Mouse (Mus musculus): ENCODE measurements around the gene Foxm1. TPM values are rescaled to one million over a fixed set of nuclear protein-coding genes. Genes with fewer than 3 reads are reported as not detected.

The Foxm1 gene
- polyA plus RNA-seq (2016; fragmentation: Nextera tagmentation; extraction: Ambion mirVana) = 67.5 and 68.3 TPM in 2 replicates

GRCm38 (mm10) chr6:128362381-128363006, at the start of gene Foxm1, which contains the start of gene Rhno1:
Gene Foxm1, plus strand, starts transcription at chr6:128362967.
Gene Rhno1, minus strand, starts transcription at chr6:128362911.
- Histone ChIP-seq H3K4me1 (peaks cover 35% of the 10 kb centered on the region), H3K27ac (peak within 1 kb of the TSS; percentile 97), H3K36me3 (peaks cover 60% of the 10 kb centered on the region), H3K27me3 (ENCODE audit: low read depth, poor library complexity, severe bottlenecking) (no peaks in the 10 kb centered on the region), H3K9me3 (replicated peaks) (no peaks in the 10 kb centered on the region), H3K4me3 (peak within 1 kb of the TSS; percentile 98)
- DNase-seq (ENCODE audit: low spot score) = peak; percentile 93
- WGBS = under 1% methylated on average over 76 of the region's 76 CpGs

DNA sequence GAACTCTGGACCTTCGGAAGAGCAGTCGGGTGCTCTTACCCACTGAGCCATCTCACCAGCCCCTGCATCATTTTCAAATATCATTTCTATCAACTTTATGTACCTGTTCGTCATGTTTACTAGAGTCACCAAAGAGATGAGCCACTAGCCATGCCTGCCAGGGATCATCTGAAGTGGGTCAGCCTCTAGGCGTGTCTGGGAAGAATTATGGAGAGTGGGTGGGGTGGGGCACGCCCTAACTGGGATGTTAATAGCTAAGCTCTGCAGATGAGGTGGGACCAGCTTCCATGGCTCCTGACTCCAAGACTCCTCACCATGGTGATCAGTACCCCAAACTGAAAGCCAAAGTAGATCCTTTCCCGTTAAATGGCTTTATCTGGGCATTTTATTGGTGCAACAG, 48.0 kb upstream of the Foxm1 start:
- WGBS = 89% methylated on average over 6 of the region's 6 CpGs
- H3K9me3 ChIP-seq (replicated peaks) = no peaks in the 10 kb centered on the region
- no peaks in the 10 kb centered on the region for H3K4me1 ChIP-seq
- H3K36me3 ChIP-seq = no peaks in the 10 kb centered on the region
- no peak overlapping the region for H3K4me3 ChIP-seq
- DNase-seq (ENCODE audit: low spot score) = no peak
- H3K27ac ChIP-seq = no peak overlapping the region
- no peaks in the 10 kb centered on the region for H3K27me3 ChIP-seq (ENCODE audit: low read depth, poor library complexity, severe bottlenecking)

GRCm38 (mm10) chr6:128315597-128315996, 47.2 kb upstream of the Foxm1 start:
- Histone ChIP-seq H3K4me3 (no peak overlapping the region), H3K27ac (no peak overlapping the region), H3K9me3 (replicated peaks) (no peaks in the 10 kb centered on the region), H3K4me1 (no peaks in the 10 kb centered on the region), H3K27me3 (ENCODE audit: low read depth, poor library complexity, severe bottlenecking) (no peaks in the 10 kb centered on the region), H3K36me3 (no peaks in the 10 kb centered on the region)
- WGBS = 83% methylated on average over 8 of the region's 8 CpGs
- DNase-seq (ENCODE audit: low spot score) = no peak

DNA sequence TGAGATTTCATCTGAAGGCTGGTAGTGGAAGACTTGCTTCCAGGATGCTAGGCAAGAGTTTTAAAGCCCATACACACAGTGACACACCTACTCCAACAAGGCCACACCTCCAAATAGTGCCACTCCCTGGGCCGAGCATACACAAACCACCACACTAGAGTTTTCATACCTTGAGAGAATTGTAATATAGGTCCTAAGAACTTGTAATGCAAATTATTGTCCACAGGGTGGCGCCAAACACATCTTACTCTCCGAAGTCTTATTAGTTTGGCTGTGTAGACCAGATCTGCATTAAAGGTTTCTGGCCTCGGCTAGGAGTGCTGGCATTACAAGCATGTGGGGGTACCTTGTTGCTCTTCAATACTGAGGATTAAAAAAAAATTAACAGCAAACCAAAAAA, 44.5 kb upstream of the Foxm1 start:
- no peak overlapping the region for H3K27ac ChIP-seq
- H3K4me1 ChIP-seq = no peaks in the 10 kb centered on the region
- WGBS = 23% methylated on average over 4 of the region's 4 CpGs
- DNase-seq (ENCODE audit: low spot score) = peak; percentile 66
- peaks cover 27% of the 10 kb centered on the region for H3K36me3 ChIP-seq
- H3K4me3 ChIP-seq = no peak overlapping the region
- H3K27me3 ChIP-seq (ENCODE audit: low read depth, poor library complexity, severe bottlenecking) = no peaks in the 10 kb centered on the region
- no peaks in the 10 kb centered on the region for H3K9me3 ChIP-seq (replicated peaks)

DNA sequence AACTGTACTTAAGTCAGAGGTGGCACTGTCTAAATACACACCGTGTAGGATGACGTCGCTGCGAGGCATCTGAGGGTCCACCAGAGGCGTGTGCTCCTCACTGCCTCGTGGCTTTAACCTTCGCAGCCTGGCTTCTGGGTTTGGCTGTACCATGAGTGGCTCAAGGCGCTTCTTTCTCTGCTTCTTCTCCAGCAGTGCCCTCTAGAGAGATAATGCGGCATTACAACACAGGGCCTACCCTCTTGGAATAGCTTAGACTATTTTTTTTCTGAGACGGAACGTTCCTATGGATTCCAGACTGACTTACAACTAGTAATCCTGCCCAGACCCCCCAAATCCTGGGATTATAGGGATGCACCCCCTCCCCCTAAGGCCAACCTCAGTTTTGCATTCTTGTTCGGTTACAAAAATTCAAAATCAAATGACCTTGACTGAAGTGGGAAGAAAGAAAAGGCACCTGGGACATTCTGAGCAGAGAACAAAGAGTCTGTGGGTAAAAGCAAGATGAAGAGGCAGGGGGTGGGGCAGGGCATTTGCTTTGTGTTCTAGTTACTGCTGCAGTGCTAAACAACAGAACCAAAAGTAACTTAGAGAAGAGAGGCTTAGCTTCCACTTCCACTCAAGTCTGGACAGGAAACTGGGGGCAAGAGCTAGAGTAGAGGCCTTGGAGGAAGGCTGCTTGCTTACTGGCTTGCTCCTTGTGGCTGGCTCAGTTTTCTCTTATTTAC, 28.2 kb upstream of the Foxm1 start:
- Histone ChIP-seq H3K4me1 (no peaks in the 10 kb centered on the region), H3K9me3 (replicated peaks) (no peaks in the 10 kb centered on the region), H3K4me3 (no peak overlapping the region), H3K27me3 (ENCODE audit: low read depth, poor library complexity, severe bottlenecking) (no peaks in the 10 kb centered on the region), H3K36me3 (peaks cover 63% of the 10 kb centered on the region), H3K27ac (peak overlapping the region; percentile 7; the same call in 1 of the 2 replicates)
- peak; percentile 65 for DNase-seq (ENCODE audit: low spot score)
- WGBS = 30% methylated on average over 12 of the region's 12 CpGs

- Histone ChIP-seq H3K9me3 (replicated peaks) (no peaks in the 10 kb centered on the region), H3K4me1 (no peaks in the 10 kb centered on the region), H3K27me3 (ENCODE audit: low read depth, poor library complexity, severe bottlenecking) (no peaks in the 10 kb centered on the region), H3K36me3 (peaks cover 48% of the 10 kb centered on the region), H3K27ac (no peak overlapping the region), H3K4me3 (no peak overlapping the region)
- WGBS = 86% methylated on average over 7 of the region's 7 CpGs
- DNase-seq (ENCODE audit: low spot score) = no peak
Observed at GRCm38 (mm10) chr6:128337467-128337866, 25.3 kb upstream of the Foxm1 start.

GRCm38 (mm10) chr6:128338876-128339275, 23.9 kb upstream of the Foxm1 start:
- DNase-seq (ENCODE audit: low spot score) = no peak
- H3K9me3 ChIP-seq (replicated peaks) = no peaks in the 10 kb centered on the region
- WGBS = 36% methylated on average over 5 of the region's 5 CpGs
- peaks cover 44% of the 10 kb centered on the region for H3K36me3 ChIP-seq
- no peak overlapping the region for H3K27ac ChIP-seq
- H3K4me3 ChIP-seq = no peak overlapping the region
- H3K27me3 ChIP-seq (ENCODE audit: low read depth, poor library complexity, severe bottlenecking) = no peaks in the 10 kb centered on the region
- H3K4me1 ChIP-seq = no peaks in the 10 kb centered on the region

DNA sequence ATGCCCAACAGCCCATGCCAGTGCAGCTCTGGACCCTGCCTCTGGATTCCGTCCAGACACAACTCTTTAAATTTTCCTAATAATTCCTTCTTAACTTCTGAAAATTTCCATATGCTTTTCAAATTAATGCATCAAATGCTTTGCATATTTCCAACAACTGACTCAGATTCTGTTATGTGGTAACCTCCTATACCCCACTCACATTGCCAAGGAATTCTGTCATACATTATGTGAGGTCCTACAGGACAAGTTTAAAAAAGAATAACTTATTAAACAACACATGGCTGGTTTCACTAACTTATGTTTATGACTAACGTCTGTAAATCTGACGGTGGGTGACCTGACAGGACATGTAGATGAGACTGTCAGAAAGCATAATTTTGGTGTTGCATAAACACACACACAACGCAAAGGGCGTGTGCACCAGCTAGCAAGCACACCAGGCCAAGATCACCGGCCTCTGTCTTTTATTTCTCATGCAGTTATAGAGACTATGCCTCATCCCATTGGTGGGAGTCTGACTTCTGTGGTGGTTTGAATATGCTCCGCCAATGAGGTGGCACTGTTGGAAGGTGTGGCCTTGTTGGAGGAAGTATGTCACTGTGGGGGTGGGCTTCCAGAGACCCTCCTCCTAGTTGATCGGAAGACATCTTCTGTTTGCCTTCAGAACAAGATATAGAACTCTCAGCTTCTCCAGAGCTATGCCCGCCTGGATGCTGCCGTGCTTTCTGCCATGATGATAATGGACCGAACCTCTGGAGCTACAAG, 20.6 kb upstream of the Foxm1 start:
- H3K4me3 ChIP-seq = no peak overlapping the region
- peaks cover 21% of the 10 kb centered on the region for H3K36me3 ChIP-seq
- H3K4me1 ChIP-seq = no peaks in the 10 kb centered on the region
- no peaks in the 10 kb centered on the region for H3K9me3 ChIP-seq (replicated peaks)
- DNase-seq (ENCODE audit: low spot score) = no peak
- 96% methylated on average over 11 of the region's 11 CpGs for WGBS
- H3K27me3 ChIP-seq (ENCODE audit: low read depth, poor library complexity, severe bottlenecking) = no peaks in the 10 kb centered on the region
- no peak overlapping the region for H3K27ac ChIP-seq

- Histone ChIP-seq H3K9me3 (replicated peaks) (no peaks in the 10 kb centered on the region), H3K4me1 (no peaks in the 10 kb centered on the region), H3K4me3 (no peak overlapping the region), H3K36me3 (peaks cover 35% of the 10 kb centered on the region), H3K27me3 (ENCODE audit: low read depth, poor library complexity, severe bottlenecking) (no peaks in the 10 kb centered on the region), H3K27ac (no peak overlapping the region)
- 92% methylated on average over 10 of the region's 10 CpGs for WGBS
- DNase-seq (ENCODE audit: low spot score) = no peak
Observed at GRCm38 (mm10) chr6:128345623-128346022, 17.1 kb upstream of the Foxm1 start.

GRCm38 (mm10) chr6:128346782-128347181, 16.0 kb upstream of the Foxm1 start:
- no peaks in the 10 kb centered on the region for H3K9me3 ChIP-seq (replicated peaks)
- H3K27ac ChIP-seq = no peak overlapping the region
- 93% methylated on average over 6 of the region's 6 CpGs for WGBS
- peaks cover 42% of the 10 kb centered on the region for H3K36me3 ChIP-seq
- H3K4me3 ChIP-seq = no peak overlapping the region
- no peaks in the 10 kb centered on the region for H3K27me3 ChIP-seq (ENCODE audit: low read depth, poor library complexity, severe bottlenecking)
- H3K4me1 ChIP-seq = no peaks in the 10 kb centered on the region
- no peak for DNase-seq (ENCODE audit: low spot score)

GRCm38 (mm10) chr6:128349711-128350110, 13.1 kb upstream of the Foxm1 start:
- Histone ChIP-seq H3K4me1 (peaks cover 9% of the 10 kb centered on the region), H3K4me3 (no peak overlapping the region), H3K27me3 (ENCODE audit: low read depth, poor library complexity, severe bottlenecking) (no peaks in the 10 kb centered on the region), H3K36me3 (peaks cover 34% of the 10 kb centered on the region), H3K27ac (no peak overlapping the region), H3K9me3 (replicated peaks) (no peaks in the 10 kb centered on the region)
- 71% methylated on average over 7 of the region's 7 CpGs for WGBS
- no peak for DNase-seq (ENCODE audit: low spot score)

DNA sequence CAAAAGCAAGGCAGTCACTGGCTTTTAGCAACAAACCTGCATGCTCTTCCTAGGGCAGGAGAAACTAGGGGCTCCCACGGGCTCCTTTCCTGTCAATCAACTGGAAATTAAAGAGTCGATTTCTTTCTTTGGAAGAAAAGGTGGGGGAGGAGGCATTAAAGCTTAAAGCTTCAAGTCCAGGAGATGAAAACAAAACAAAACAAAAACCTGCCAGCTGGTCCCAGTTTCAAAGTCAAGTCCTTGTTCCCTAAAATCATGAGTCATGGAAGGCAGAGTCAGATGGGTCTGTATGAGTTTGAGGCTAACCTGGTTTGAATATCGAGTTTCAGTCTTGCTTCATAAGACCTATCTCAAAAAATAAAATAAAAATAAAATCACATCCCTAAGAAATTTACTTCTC, 8.6 kb upstream of the Foxm1 start:
- Histone ChIP-seq H3K27me3 (ENCODE audit: low read depth, poor library complexity, severe bottlenecking) (no peaks in the 10 kb centered on the region), H3K27ac (no peak overlapping the region), H3K4me1 (peaks cover 18% of the 10 kb centered on the region), H3K36me3 (peaks cover 55% of the 10 kb centered on the region), H3K9me3 (replicated peaks) (no peaks in the 10 kb centered on the region), H3K4me3 (peak overlapping the region; percentile 80; the same call in 1 of the 2 replicates)
- DNase-seq (ENCODE audit: low spot score) = no peak
- WGBS = 74% methylated on average over 3 of the region's 3 CpGs

GRCm38 (mm10) chr6:128355201-128355681, 7.5 kb upstream of the Foxm1 start:
- Histone ChIP-seq H3K36me3 (peaks cover 55% of the 10 kb centered on the region), H3K9me3 (replicated peaks) (no peaks in the 10 kb centered on the region), H3K27me3 (ENCODE audit: low read depth, poor library complexity, severe bottlenecking) (no peaks in the 10 kb centered on the region), H3K27ac (peak overlapping the region; percentile 87), H3K4me3 (peak overlapping the region; percentile 80), H3K4me1 (peaks cover 25% of the 10 kb centered on the region)
- WGBS = under 1% methylated on average over 28 of the region's 28 CpGs
- DNase-seq (ENCODE audit: low spot score) = no peak
